Mouse (Mus musculus) frontal cortex, postnatal 36 days (tissue): ENCODE results near the gene Nmnat3.
"Not testable (repeated sequence)": the region's sequence is repeated elsewhere in the genome, so short reads cannot be mapped to it uniquely, and the experiment has no call there.

Source experiments
- DNase-seq, 2 experiments: peaks; one replicate each; pipeline ENCODE4 v3.0.0; 2022; ENCODE audit warnings: low spot score in 2 of 2

Nmnat3 gene

GRCm38 (mm10) chr9:98287135-98287534 lies at the start of gene Nmnat3:
Gene Nmnat3 (plus strand): TSS chr9:98287435.
- not testable (repeated sequence) for DNase-seq

GRCm38 (mm10) chr9:98243481-98243880 lies 43.8 kb upstream of the Nmnat3 start:
- DNase-seq = no peak

- DNase-seq = peak; percentile 61 to 77
These were observed 43.0 kb upstream of the Nmnat3 start for GRCm38 (mm10) chr9:98244223-98244622.

- DNase-seq = no peak
These were observed 42.0 kb upstream of the Nmnat3 start for GRCm38 (mm10) chr9:98245226-98245625.

GRCm38 (mm10) chr9:98246351-98246750 lies 40.9 kb upstream of the Nmnat3 start:
- DNase-seq = no peak

- DNase-seq = no peak
These were observed 27.0 kb upstream of the Nmnat3 start for GRCm38 (mm10) chr9:98260210-98260609.

- no peak for DNase-seq
These were observed 25.7 kb upstream of the Nmnat3 start for GRCm38 (mm10) chr9:98261461-98262011.

GRCm38 (mm10) chr9:98264916-98265315 lies 22.3 kb upstream of the Nmnat3 start:
- no peak for DNase-seq

GRCm38 (mm10) chr9:98272734-98273133 lies 14.5 kb upstream of the Nmnat3 start:
- no peak for DNase-seq

- no peak for DNase-seq
These were observed 12.2 kb upstream of the Nmnat3 start for GRCm38 (mm10) chr9:98275080-98275479.

GRCm38 (mm10) chr9:98280162-98280561 lies 7.1 kb upstream of the Nmnat3 start:
- DNase-seq = no peak

GRCm38 (mm10) chr9:98285606-98286301 lies 1.5 kb upstream of the Nmnat3 start:
- no peak for DNase-seq

GRCm38 (mm10) chr9:98289665-98290064 lies 2.4 kb downstream of the Nmnat3 start:
- no peak for DNase-seq

- no peak for DNase-seq
These were observed 3.4 kb downstream of the Nmnat3 start for GRCm38 (mm10) chr9:98290591-98290990.

GRCm38 (mm10) chr9:98296383-98297201 lies 9.4 kb downstream of the Nmnat3 start:
- peak; percentile 72 to 79 for DNase-seq

- no peak for DNase-seq
These were observed 10.2 kb downstream of the Nmnat3 start for GRCm38 (mm10) chr9:98297234-98297936.

- DNase-seq = no peak
These were observed 10.8 kb downstream of the Nmnat3 start for GRCm38 (mm10) chr9:98297937-98298595.

- no peak for DNase-seq
These were observed 11.5 kb downstream of the Nmnat3 start for GRCm38 (mm10) chr9:98298761-98299160.

- DNase-seq = no peak
These were observed 12.0 kb downstream of the Nmnat3 start for GRCm38 (mm10) chr9:98299235-98299634.

GRCm38 (mm10) chr9:98300582-98300981 lies 13.3 kb downstream of the Nmnat3 start:
- DNase-seq = no peak

- DNase-seq = no peak
These were observed 19.8 kb downstream of the Nmnat3 start for GRCm38 (mm10) chr9:98307011-98307410.
